Mouse (Mus musculus): ENCODE results near the gene Plekhg6. TPM values are rescaled to one million over a fixed set of nuclear protein-coding genes. Genes with fewer than 3 reads are reported as not detected.
A peak's percentile ranks its signal among the peaks of the same experiment; 100 is the strongest.

The Plekhg6 gene
- polyA plus RNA-seq, 1 experiment from 2014 or later, result 0.50 TPM

DNA sequence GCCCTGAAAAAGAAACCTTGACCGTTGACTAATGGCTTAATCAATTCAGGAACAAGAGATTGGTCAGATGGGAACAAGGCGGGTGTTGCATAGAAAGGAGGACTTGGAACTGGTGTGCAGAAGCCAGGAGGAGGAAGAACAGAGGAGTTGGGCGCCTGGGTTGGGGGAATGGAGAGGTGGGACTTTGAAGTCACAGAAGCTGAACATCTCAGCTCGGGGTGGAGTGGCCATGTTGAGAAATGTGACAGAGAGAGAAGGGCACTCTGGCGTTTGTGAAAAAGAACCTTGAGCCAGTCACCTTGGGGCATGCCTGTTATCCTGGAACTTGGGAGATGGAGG, 28.6 kb downstream of the Plekhg6 start:
- DNase-seq (ENCODE audit: low spot score) (peak; percentile 75), ATAC-seq (no peak)
- Histone ChIP-seq H3K4me2 (replicated peaks; ENCODE audit: low read depth, low read length) (peak overlapping the region; percentile 79), H3K4me1 (ENCODE audit: insufficient read depth, low read depth, low read length) (peaks cover 53% of the 10 kb centered on the region), H3K27ac (ENCODE audit: low read length) (0 out of 2 replicates have a peak overlapping the region, but pooled peaks have one; percentile 28), H3K36me3 (ENCODE audit: insufficient read depth, low read length) (0 out of 2 replicates have a peak, but pooled peaks cover 1% of the 10 kb centered on the region), H3K27me3 (replicated peaks; ENCODE audit: insufficient read depth, low read length) (no peaks in the 10 kb centered on the region), H3K4me3 (ENCODE audit: low read depth, low read length) (no peak overlapping the region), H3K9ac (replicated peaks; ENCODE audit: low read depth) (no peak overlapping the region), H3K9me3 (ENCODE audit: low read length) (no peaks in the 10 kb centered on the region)
- 40% methylated on average over 5 of the region's 5 CpGs for WGBS
- TF ChIP-seq EP300 (IDR thresholded peaks at IDR 0.05) (no peak), CTCF (IDR thresholded peaks at IDR 0.05) (no peak)

DNA sequence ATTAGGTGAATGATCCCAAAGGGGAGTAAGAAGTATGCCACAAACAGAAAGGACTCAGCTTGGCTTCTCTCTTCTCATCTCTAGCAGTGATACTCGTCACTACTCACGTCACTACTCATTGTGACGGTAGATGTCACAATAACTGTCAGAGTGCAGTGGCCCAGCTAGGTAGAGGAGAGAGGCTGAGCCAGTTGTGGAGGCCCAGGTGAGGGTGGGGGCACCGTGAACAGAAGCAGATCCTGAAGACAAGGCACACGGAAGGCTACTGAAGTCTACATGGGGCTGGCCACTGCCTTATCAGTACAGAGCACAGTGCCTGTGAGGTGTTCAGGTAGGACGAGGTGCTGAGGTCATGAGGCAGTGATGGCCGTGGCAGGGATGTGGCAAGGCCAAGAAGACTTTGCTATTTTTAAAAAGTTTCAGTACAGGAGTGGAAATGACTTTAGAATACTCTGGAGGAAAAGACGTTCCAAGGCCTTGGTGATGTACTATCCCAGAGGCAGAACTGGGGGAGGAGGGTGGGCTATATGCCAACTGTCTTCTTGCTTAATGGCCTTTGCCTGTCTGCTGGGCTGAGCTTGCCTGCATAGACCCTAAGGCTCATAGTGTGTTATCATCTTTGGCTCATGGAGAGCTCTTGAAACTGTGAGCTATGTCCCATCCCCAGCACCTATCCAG, 29.1 kb downstream of the Plekhg6 start:
- no peak for TF ChIP-seq CTCF (IDR thresholded peaks at IDR 0.05)
- peak; percentile 68 for DNase-seq (ENCODE audit: low spot score)

DNA sequence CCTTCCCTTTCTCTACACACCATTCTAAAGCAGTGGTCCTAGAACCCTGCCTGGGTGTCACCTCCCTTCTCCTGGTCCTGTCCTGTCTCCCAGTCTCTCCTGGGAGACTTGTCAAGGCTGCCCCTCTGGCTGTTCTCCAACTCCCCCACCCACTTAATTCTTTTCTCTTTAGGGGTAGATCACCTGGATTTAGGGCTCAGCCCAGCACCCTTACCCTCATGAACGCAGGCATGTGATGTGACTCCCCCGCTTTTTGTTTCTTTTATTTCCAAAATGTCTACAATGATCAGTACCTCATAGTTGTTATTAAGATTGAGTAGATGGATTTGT, 29.6 kb downstream of the Plekhg6 start:
- Histone ChIP-seq H3K27me3 (replicated peaks; ENCODE audit: insufficient read depth, low read length) (no peaks in the 10 kb centered on the region), H3K9ac (replicated peaks; ENCODE audit: low read depth) (peak overlapping the region; percentile 91), H3K4me3 (ENCODE audit: low read depth, low read length) (peak overlapping the region; percentile 73), H3K27ac (ENCODE audit: low read length) (peak overlapping the region; percentile 95), H3K4me2 (replicated peaks; ENCODE audit: low read depth, low read length) (peak overlapping the region; percentile 79), H3K4me1 (ENCODE audit: insufficient read depth, low read depth, low read length) (peaks cover 47% of the 10 kb centered on the region), H3K9me3 (ENCODE audit: low read length) (no peaks in the 10 kb centered on the region), H3K36me3 (ENCODE audit: insufficient read depth, low read length) (no peaks in the 10 kb centered on the region)
- no peak for ATAC-seq
- WGBS, result 66% methylated on average over 2 of the region's 2 CpGs
- DNase-seq (ENCODE audit: low spot score), result no peak
- no peak for TF ChIP-seq CTCF (IDR thresholded peaks at IDR 0.05)
- TF ChIP-seq EP300 (IDR thresholded peaks at IDR 0.05), result no peak

More for the DNA sequence above, 29.1 kb downstream of the Plekhg6 start:
- Histone ChIP-seq H3K27me3 (replicated peaks; ENCODE audit: insufficient read depth, low read length) (no peaks in the 10 kb centered on the region), H3K4me1 (ENCODE audit: insufficient read depth, low read depth, low read length) (peaks cover 53% of the 10 kb centered on the region), H3K9ac (replicated peaks; ENCODE audit: low read depth) (no peak overlapping the region), H3K4me3 (ENCODE audit: low read depth, low read length) (peak overlapping the region; percentile 73), H3K4me2 (replicated peaks; ENCODE audit: low read depth, low read length) (peak overlapping the region; percentile 79), H3K36me3 (ENCODE audit: insufficient read depth, low read length) (no peaks in the 10 kb centered on the region), H3K27ac (ENCODE audit: low read length) (peak overlapping the region; percentile 95), H3K9me3 (ENCODE audit: low read length) (no peaks in the 10 kb centered on the region)
- ATAC-seq, result no peak
- WGBS, result 28% methylated on average over 8 of the region's 8 CpGs

- Histone ChIP-seq H3K4me1 (ENCODE audit: insufficient read depth, low read depth, low read length) (peaks cover 42% of the 10 kb centered on the region), H3K9me3 (ENCODE audit: low read length) (no peaks in the 10 kb centered on the region), H3K36me3 (ENCODE audit: insufficient read depth, low read length) (no peaks in the 10 kb centered on the region), H3K4me2 (replicated peaks; ENCODE audit: low read depth, low read length) (peak overlapping the region; percentile 79), H3K27ac (ENCODE audit: low read length) (peak overlapping the region; percentile 95), H3K27me3 (replicated peaks; ENCODE audit: insufficient read depth, low read length) (no peaks in the 10 kb centered on the region), H3K9ac (replicated peaks; ENCODE audit: low read depth) (peak overlapping the region; percentile 91), H3K4me3 (ENCODE audit: low read depth, low read length) (peak overlapping the region; percentile 73)
- DNase-seq (ENCODE audit: low spot score) (peak; percentile 50), ATAC-seq (0 out of 2 replicates have a peak, but pooled peaks have one; percentile 12)
- TF ChIP-seq CTCF (IDR thresholded peaks at IDR 0.05), result no peak
- no peak; the same call in 1 of the 2 replicates for TF ChIP-seq EP300 (IDR thresholded peaks at IDR 0.05)
- 2% methylated on average over 20 of the region's 20 CpGs for WGBS
Measured at GRCm38 (mm10) chr6:125350231-125350994, 30.2 kb downstream of the Plekhg6 start.

- ATAC-seq (peak; percentile 85), DNase-seq (ENCODE audit: low spot score) (peak; percentile 98)
- peak overlapping the region; percentile 79 for H3K4me2 ChIP-seq (replicated peaks; ENCODE audit: low read depth, low read length)
- H3K27ac ChIP-seq (ENCODE audit: low read length), result peak overlapping the region; percentile 95
- H3K27me3 ChIP-seq (replicated peaks; ENCODE audit: insufficient read depth, low read length), result no peaks in the 10 kb centered on the region
- no peaks in the 10 kb centered on the region for H3K9me3 ChIP-seq (ENCODE audit: low read length)
- peaks cover 37% of the 10 kb centered on the region for H3K4me1 ChIP-seq (ENCODE audit: insufficient read depth, low read depth, low read length)
- H3K36me3 ChIP-seq (ENCODE audit: insufficient read depth, low read length), result no peaks in the 10 kb centered on the region
- under 1% methylated on average over 27 of the region's 27 CpGs for WGBS
- peak overlapping the region; percentile 91 for H3K9ac ChIP-seq (replicated peaks; ENCODE audit: low read depth)
- TF ChIP-seq CTCF (IDR thresholded peaks at IDR 0.05), result no peak
- TF ChIP-seq EP300 (IDR thresholded peaks at IDR 0.05), result peak; percentile 51; the same call in 1 of the 2 replicates
- peak overlapping the region; percentile 73 for H3K4me3 ChIP-seq (ENCODE audit: low read depth, low read length)
Measured at GRCm38 (mm10) chr6:125349575-125350230, 30.9 kb downstream of the Plekhg6 start.

Data from lung, postnatal 0 days (tissue).